Mouse (Mus musculus): ENCODE results near the gene Nbea.

- no peak for TF ChIP-seq CTCF (IDR thresholded peaks at IDR 0.05; ENCODE audit: low read depth)
- no peak for TF ChIP-seq EP300 (IDR thresholded peaks at IDR 0.05; ENCODE audit: low read depth)
These were observed 442.1 kb downstream of the Nbea start for GRCm38 (mm10) chr3:55741428-55741827.

All from liver, embryonic 14.5 days (tissue).